Mouse (Mus musculus) kidney, embryonic 16.5 days (tissue): Measurements from ENCODE around the gene Hivep3. TPM values are rescaled to one million over a fixed set of nuclear protein-coding genes. Genes with fewer than 3 reads are reported as not detected.

ENCODE experiments used
- ATAC-seq: fragments of 200-750 bp; cut with Nextera tagmentation; 2 replicates; pipeline ENCODE4 v1.8.0; 2017; ENCODE audit warnings: moderate TSS enrichment; ENCODE audit not compliant: low FRiP score, low TSS enrichment
- H3K27ac ChIP-seq: fragments of 300-500 bp; sonication (generic); 2 replicates; pipeline ENCODE4 v1.5.1; 2014; ENCODE audit warnings: low read length
- H3K27me3 ChIP-seq: fragments of 300-500 bp; sonication (generic); 2 replicates; pipeline ENCODE4 v1.6.1; 2014; ENCODE audit warnings: low read length, control low read depth, mixed read lengths; ENCODE audit not compliant: insufficient read depth
- H3K36me3 ChIP-seq: fragments of 300-500 bp; sonication (generic); 2 replicates; pipeline ENCODE4 v1.6.1; 2014; ENCODE audit warnings: low read length, control low read depth, mixed read lengths; ENCODE audit not compliant: insufficient read depth
- H3K4me1 ChIP-seq: fragments of 300-500 bp; sonication (generic); 2 replicates; pipeline ENCODE4 v1.6.1; 2014; ENCODE audit warnings: low read length, control low read depth, mixed read lengths; ENCODE audit not compliant: insufficient read depth
- H3K4me2 ChIP-seq: fragments of 300-500 bp; sonication (generic); replicated peaks from 2 replicates; pipeline ENCODE4 v1.6.1; 2014; ENCODE audit warnings: low read depth, low read length
- H3K4me3 ChIP-seq: fragments of 300-500 bp; sonication (generic); 2 replicates; pipeline ENCODE4 v1.5.1; 2014; ENCODE audit warnings: mild to moderate bottlenecking, low read length
- H3K9ac ChIP-seq: fragments of 300-500 bp; sonication (generic); replicated peaks from 2 replicates; pipeline ENCODE4 v1.6.1; 2014; ENCODE audit warnings: low read length
- H3K9me3 ChIP-seq: fragments of 300-500 bp; sonication (generic); 2 replicates; pipeline ENCODE4 v1.6.1; 2016; ENCODE audit warnings: low read length, control low read depth
- WGBS: fragments of 180-500 bp; shearing (Covaris S2); extraction: QIAGEN DNeasy Blood & Tissue Kit; methylation state at CpG from one replicate; pipeline ENCODE4 v1.1.7; 2014; 5-methylcytosine and 5-hydroxymethylcytosine counted together
- polyA plus RNA-seq: library from polyadenylated mRNA; unstranded; fragments of >200 nt; fragmentation: Nextera tagmentation; extraction: Ambion mirVana; gene quantifications from 2 replicates; pipeline ENCODE4 v1.2.1, GENCODE M21; 2015

The Hivep3 gene
- polyA plus RNA-seq, 1 experiment from 2014 or later: 7.0 TPM

- 59% methylated on average over 10 of the region's 10 CpGs for WGBS
- no peaks in the 10 kb centered on the region for H3K36me3 ChIP-seq
- no peaks in the 10 kb centered on the region for H3K27me3 ChIP-seq
- no peak overlapping the region for H3K9ac ChIP-seq
- H3K4me2 ChIP-seq: no peak overlapping the region
- no peak overlapping the region for H3K4me3 ChIP-seq
- no peaks in the 10 kb centered on the region for H3K9me3 ChIP-seq
- peak; percentile 46; the same call in 1 of the 2 replicates for ATAC-seq
- no peak overlapping the region for H3K27ac ChIP-seq
- no peaks in the 10 kb centered on the region for H3K4me1 ChIP-seq
Measured at GRCm38 (mm10) chr4:120024071-120024470, 290.5 kb downstream of the Hivep3 start.

- Histone ChIP-seq H3K9ac (no peak overlapping the region), H3K4me2 (no peak overlapping the region), H3K27ac (no peak overlapping the region), H3K4me1 (no peaks in the 10 kb centered on the region), H3K27me3 (peaks cover 13% of the 10 kb centered on the region; the same call in 1 of the 2 replicates), H3K4me3 (no peak overlapping the region), H3K9me3 (no peaks in the 10 kb centered on the region), H3K36me3 (no peaks in the 10 kb centered on the region)
- 90% methylated on average over 1 of the region's 1 CpGs for WGBS
- ATAC-seq: no peak
Measured at GRCm38 (mm10) chr4:120027671-120028070, 294.1 kb downstream of the Hivep3 start.

- no peak overlapping the region for H3K4me3 ChIP-seq
- no peak for ATAC-seq
- no peak overlapping the region for H3K4me2 ChIP-seq
Measured at GRCm38 (mm10) chr4:120029937-120030336, 296.4 kb downstream of the Hivep3 start.

GRCm38 (mm10) chr4:120032320-120032983 lies 298.9 kb downstream of the Hivep3 start:
- H3K36me3 ChIP-seq: no peaks in the 10 kb centered on the region
- WGBS: under 1% methylated on average over 48 of the region's 70 CpGs
- peak overlapping the region; percentile 61 for H3K4me3 ChIP-seq
- peak overlapping the region; percentile 46 for H3K9ac ChIP-seq
- H3K4me1 ChIP-seq: peaks cover 7% of the 10 kb centered on the region
- ATAC-seq: peak; percentile 89
- H3K9me3 ChIP-seq: no peaks in the 10 kb centered on the region
- peaks cover 38% of the 10 kb centered on the region for H3K27me3 ChIP-seq
- H3K4me2 ChIP-seq: peak overlapping the region; percentile 100
- no peak overlapping the region for H3K27ac ChIP-seq

More at GRCm38 (mm10) chr4:120029937-120030336, 296.4 kb downstream of the Hivep3 start:
- Histone ChIP-seq H3K27me3 (peaks cover 33% of the 10 kb centered on the region), H3K4me1 (peaks cover 7% of the 10 kb centered on the region), H3K9ac (no peak overlapping the region), H3K27ac (no peak overlapping the region), H3K36me3 (no peaks in the 10 kb centered on the region), H3K9me3 (no peaks in the 10 kb centered on the region)
- 77% methylated on average over 1 of the region's 1 CpGs for WGBS

GRCm38 (mm10) chr4:120032984-120033355 lies 299.4 kb downstream of the Hivep3 start:
- peak overlapping the region; percentile 46 for H3K9ac ChIP-seq
- no peak overlapping the region for H3K27ac ChIP-seq
- WGBS: under 1% methylated on average over 38 of the region's 38 CpGs
- H3K36me3 ChIP-seq: no peaks in the 10 kb centered on the region
- no peaks in the 10 kb centered on the region for H3K9me3 ChIP-seq
- no peak; the same call in none of the 2 replicates for ATAC-seq
- peaks cover 43% of the 10 kb centered on the region for H3K27me3 ChIP-seq
- H3K4me1 ChIP-seq: peaks cover 7% of the 10 kb centered on the region
- peak overlapping the region; percentile 61 for H3K4me3 ChIP-seq
- H3K4me2 ChIP-seq: peak overlapping the region; percentile 100

- Histone ChIP-seq H3K27me3 (peaks cover 33% of the 10 kb centered on the region), H3K4me3 (no peak overlapping the region), H3K9ac (no peak overlapping the region), H3K9me3 (no peaks in the 10 kb centered on the region), H3K4me2 (no peak overlapping the region), H3K36me3 (no peaks in the 10 kb centered on the region), H3K27ac (no peak overlapping the region), H3K4me1 (peaks cover 7% of the 10 kb centered on the region)
- ATAC-seq: no peak
- WGBS: 81% methylated on average over 4 of the region's 4 CpGs
Measured at GRCm38 (mm10) chr4:120036294-120036693, 302.7 kb downstream of the Hivep3 start.

GRCm38 (mm10) chr4:120037007-120037406 lies 303.4 kb downstream of the Hivep3 start:
- Histone ChIP-seq H3K4me1 (peaks cover 7% of the 10 kb centered on the region), H3K27me3 (peaks cover 31% of the 10 kb centered on the region), H3K9me3 (no peaks in the 10 kb centered on the region), H3K9ac (no peak overlapping the region), H3K4me3 (no peak overlapping the region), H3K27ac (no peak overlapping the region), H3K36me3 (no peaks in the 10 kb centered on the region), H3K4me2 (no peak overlapping the region)
- WGBS: 46% methylated on average over 7 of the region's 7 CpGs
- no peak for ATAC-seq

GRCm38 (mm10) chr4:120041520-120041919 lies 307.9 kb downstream of the Hivep3 start:
- Histone ChIP-seq H3K9ac (no peak overlapping the region), H3K9me3 (no peaks in the 10 kb centered on the region), H3K4me2 (no peak overlapping the region), H3K4me3 (no peak overlapping the region), H3K27ac (no peak overlapping the region), H3K4me1 (no peaks in the 10 kb centered on the region), H3K36me3 (no peaks in the 10 kb centered on the region), H3K27me3 (peaks cover 8% of the 10 kb centered on the region; the same call in 1 of the 2 replicates)
- 92% methylated on average over 2 of the region's 2 CpGs for WGBS
- ATAC-seq: no peak

GRCm38 (mm10) chr4:120042480-120042879 lies 308.9 kb downstream of the Hivep3 start:
- WGBS: 79% methylated on average over 7 of the region's 7 CpGs

GRCm38 (mm10) chr4:120044612-120045011 lies 311.0 kb downstream of the Hivep3 start:
- Histone ChIP-seq H3K4me1 (no peaks in the 10 kb centered on the region), H3K9ac (no peak overlapping the region), H3K4me3 (no peak overlapping the region), H3K9me3 (no peaks in the 10 kb centered on the region), H3K27ac (no peak overlapping the region), H3K36me3 (no peaks in the 10 kb centered on the region), H3K4me2 (no peak overlapping the region), H3K27me3 (no peaks in the 10 kb centered on the region)
- ATAC-seq: no peak
- 79% methylated on average over 5 of the region's 5 CpGs for WGBS

More at GRCm38 (mm10) chr4:120042480-120042879, 308.9 kb downstream of the Hivep3 start:
- Histone ChIP-seq H3K4me3 (no peak overlapping the region), H3K4me1 (no peaks in the 10 kb centered on the region), H3K9ac (no peak overlapping the region), H3K9me3 (no peaks in the 10 kb centered on the region), H3K4me2 (no peak overlapping the region), H3K27ac (no peak overlapping the region), H3K27me3 (peaks cover 6% of the 10 kb centered on the region; the same call in 1 of the 2 replicates), H3K36me3 (no peaks in the 10 kb centered on the region)
- ATAC-seq: no peak
